Mouse (Mus musculus) heart, adult 18-20 months (tissue): Measurements from ENCODE around the gene Gm17334. TPM values are rescaled to one million over a fixed set of nuclear protein-coding genes. Genes with fewer than 3 reads are reported as not detected.

ENCODE experiments used
- DNase-seq, 2 experiments: peaks; one replicate each; pipeline ENCODE4 v3.0.0; 2021 to 2022; ENCODE audit warnings: mixed read lengths in 1 of 2
- total RNA-seq, 2 experiments: library from RNA; stranded (reverse); gene quantifications; 2 replicates each; pipeline ENCODE4 v1.2.3; 2021

Gene Gm17334
- total RNA-seq, 2 experiments from 2014 or later, result 0.30 TPM; not detected in 1

GRCm38 (mm10) chr11:53796409-53797151 is 23.6 kb upstream of the Gm17334 start:
- DNase-seq, result peak; percentile 82 to 89

- no peak for DNase-seq
Observed at GRCm38 (mm10) chr11:53795813-53796212, 22.8 kb upstream of the Gm17334 start.

DNA sequence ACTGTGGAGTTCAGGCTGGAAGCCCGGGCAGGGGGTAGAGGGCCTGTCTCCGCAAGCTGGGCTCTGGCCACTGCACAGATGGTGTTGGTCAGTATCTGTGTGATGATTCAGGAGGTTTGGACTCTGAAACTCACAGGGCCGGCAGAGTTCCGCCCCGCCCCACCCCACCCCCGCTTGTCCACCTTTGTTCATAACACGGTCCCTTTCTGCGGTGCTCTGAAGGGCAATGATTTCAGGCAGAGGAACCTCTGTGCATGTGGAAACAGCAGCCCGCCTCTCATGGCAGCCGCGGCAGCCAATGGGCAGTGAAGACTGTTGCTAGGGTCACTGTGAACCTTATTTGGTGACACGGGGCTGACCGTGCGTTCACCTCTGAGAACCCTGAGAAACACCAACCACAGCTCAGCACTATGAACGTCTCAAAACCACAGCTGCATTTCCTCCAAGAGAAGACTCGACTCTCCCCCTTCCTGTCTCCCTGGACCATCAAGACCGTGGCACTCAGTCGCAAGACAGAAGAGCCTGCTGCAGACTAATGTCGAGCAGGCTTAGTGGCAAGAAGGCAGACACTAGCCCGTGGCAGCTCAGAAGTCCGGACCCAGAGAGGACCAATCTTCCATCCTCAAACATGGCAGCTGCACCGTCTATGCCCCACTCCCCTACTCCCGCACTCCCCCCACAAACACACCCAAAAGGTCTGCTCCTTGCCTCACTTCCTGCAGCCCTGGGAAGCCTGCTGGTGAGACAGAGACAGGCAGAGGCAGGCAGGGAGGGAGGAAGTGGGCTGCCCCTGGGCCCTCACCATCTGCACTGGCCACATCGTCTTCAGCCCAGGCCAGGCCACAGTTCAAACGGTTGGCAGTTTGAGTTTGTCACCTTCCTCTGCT is 21.9 kb upstream of the Gm17334 start:
- peak; percentile 60 to 70 for DNase-seq

- DNase-seq, result peak in 1 of 2 experiments; percentile 55
Observed at GRCm38 (mm10) chr11:53794015-53794414, 21.0 kb upstream of the Gm17334 start.

GRCm38 (mm10) chr11:53792986-53793385 is 20.0 kb upstream of the Gm17334 start:
- DNase-seq, result peak in 1 of 2 experiments; percentile 47

GRCm38 (mm10) chr11:53789277-53789676 is 16.3 kb upstream of the Gm17334 start:
- DNase-seq, result no peak

GRCm38 (mm10) chr11:53788196-53788595 is 15.2 kb upstream of the Gm17334 start:
- peak; percentile 73 to 91 for DNase-seq

DNA sequence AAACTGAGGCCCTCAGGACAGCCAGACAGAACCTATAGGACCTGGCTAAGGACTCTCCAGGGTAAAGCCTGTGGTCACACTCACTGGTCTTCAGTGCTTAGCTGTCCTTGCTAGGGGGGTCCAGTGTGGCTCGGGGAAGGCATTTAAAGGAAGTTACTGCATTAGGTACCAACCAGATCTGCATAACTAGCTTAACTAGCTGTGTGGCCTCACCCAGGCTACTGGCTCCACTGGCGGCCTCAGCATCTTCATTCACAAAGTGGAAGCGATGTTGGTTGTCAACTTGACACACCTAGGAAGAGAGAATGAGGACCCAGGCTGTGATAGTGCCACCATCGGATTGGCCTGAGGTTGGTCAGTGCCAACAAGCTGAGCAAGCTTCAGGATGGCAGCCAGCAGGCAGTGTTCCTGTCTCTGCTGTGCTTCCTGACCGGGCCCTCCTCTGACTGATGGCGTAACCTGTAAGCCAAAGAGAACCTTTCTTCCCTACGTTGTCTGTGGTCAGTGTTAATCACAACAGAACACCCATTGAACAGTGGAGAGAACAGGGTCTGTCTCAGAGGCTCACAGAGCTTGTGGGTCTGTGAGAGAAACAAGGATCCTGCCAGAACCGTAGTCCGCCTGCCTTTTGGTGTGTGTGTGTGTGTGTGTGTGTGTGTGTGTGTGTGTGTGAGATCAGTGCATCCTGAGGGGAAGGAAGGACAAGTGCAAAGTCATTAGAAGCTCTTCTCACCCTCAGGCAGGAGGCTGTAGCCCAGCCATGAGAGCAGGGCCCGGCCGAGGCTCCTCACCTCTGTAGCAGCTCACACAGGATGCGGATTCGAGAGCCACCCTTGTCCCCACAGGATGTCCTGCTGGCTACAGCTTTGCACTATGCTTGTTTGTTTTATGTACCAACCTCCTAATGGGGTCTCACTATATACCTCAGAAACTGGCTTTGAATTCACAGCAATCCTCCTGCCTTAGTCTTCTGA is 13.4 kb upstream of the Gm17334 start:
- peak; percentile 49 to 68 for DNase-seq

DNA sequence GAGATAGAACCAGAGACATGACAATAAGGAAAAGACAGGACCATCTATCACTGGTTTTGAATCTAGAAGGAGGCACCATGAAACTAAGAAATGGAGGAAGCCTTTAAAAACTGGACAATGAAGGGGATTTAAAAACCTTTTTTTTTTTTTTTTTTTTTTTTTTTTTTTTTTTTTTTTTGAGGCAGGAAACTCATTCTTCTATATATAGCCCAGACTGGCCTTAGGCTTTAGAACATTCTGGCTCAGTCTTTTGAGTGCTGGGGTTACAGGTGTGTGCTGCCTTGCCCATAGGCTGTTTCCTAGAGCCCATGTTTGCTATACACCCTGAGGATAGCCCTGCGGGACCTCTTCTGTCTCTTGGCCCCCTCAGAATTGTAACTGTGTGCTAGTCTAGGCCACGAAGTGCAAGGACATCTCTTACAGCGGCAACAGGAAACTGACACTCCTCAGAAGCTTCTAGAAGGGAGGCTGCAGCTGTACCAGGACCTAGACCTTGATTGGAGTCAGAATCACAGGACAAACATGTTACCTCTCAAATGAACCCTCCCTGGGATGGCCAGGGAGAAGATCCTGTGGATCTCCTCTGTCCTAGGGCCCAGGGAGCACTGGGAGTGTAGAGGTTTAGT is 12.4 kb upstream of the Gm17334 start:
- DNase-seq, result peak in 1 of 2 experiments; percentile 38

DNA sequence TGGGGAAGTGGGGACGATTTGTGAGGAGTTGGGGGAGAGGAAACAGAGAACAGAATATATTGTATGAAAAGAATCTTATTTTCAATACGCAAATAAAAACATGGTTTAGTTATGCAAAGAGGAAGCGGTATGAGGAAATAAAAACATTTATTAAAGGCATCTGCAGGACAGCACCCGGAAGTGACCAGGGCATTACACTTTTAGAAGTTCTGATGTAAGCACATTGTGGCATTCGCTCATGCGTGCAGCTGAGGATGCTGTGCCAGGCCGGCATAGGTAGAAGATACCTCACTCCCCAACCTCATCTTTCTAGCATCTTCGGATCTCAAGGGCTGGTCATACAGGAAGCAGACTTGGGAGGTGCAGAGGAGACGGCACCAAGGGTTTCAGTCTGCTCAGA is 10.3 kb upstream of the Gm17334 start:
- no peak for DNase-seq

DNA sequence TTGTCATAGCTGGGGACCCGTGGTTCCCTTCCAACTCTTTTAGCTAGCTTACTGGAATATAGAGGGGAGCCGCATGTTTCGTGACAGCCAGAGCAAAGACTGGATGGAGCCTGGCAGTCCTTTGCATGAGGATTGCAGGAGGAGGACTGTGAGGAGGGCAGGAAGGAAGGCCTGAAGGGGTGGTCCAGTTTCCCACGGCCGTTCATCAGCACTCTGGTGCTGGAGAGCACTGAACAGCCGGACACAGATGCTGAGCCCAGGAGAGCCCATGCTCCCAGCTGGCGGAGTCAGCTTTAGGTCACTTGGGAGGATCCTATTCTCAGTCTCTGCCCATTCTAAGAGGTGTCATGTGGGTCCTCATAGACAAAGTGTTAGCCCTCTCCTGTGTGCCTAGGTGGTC is 9.0 kb upstream of the Gm17334 start:
- DNase-seq, result peak in 1 of 2 experiments; percentile 42

GRCm38 (mm10) chr11:53781201-53781775 is 8.3 kb upstream of the Gm17334 start:
- no peak for DNase-seq

GRCm38 (mm10) chr11:53780262-53780661 is 7.3 kb upstream of the Gm17334 start:
- no peak for DNase-seq

GRCm38 (mm10) chr11:53779808-53780207 is 6.8 kb upstream of the Gm17334 start:
- no peak for DNase-seq

GRCm38 (mm10) chr11:53778455-53778854 is 5.5 kb upstream of the Gm17334 start:
- DNase-seq, result no peak

DNA sequence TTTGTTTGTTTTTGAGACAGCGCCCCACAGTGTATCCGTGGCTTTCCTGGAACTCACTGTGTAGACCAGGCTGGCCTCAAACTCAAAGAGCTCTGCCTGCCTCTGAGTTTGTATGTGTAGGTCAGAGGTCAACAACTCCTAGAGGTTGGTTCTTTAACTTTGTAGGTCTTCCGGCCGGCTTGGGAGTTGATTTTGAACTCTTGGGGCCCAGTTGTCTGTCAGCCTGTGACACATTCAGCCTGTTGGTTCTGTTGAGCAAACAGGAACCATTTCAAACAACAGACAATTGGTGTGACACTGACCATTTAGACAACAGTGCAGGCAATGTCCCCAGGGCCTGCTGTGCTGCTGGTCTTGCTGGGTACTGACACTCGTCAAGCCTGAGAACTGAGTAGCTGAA is 4.7 kb upstream of the Gm17334 start:
- DNase-seq, result no peak

DNA sequence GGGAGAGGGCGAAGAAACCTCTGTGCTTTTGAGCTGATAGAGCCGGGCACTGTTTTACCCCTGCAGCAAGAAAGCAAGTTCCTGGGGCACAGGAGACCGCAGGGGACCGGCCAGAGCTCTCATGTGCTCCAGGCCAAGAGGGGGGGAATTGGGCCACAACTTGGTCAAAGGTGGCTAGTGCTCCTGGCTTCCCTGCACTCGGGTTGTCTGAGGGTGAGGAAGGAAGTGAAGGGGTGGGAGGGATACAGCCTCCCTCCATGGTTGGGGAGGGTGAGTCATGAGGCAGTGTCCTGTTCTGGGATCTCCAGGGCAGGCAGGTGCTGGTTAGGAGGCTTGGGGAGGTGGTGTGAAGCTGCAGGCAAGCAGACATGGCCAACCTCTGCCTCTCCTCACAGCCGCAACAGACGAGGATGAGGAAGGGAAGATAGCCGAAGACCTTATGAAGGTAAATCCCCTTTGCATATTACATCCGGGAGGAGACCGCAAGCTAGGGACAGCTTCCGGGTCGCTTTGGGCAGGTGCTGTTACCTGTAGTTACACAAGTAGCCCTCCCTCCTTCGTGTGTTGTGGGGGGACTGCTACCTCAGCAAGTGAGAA is 1.8 kb upstream of the Gm17334 start:
- peak; percentile 17 to 64 for DNase-seq

DNA sequence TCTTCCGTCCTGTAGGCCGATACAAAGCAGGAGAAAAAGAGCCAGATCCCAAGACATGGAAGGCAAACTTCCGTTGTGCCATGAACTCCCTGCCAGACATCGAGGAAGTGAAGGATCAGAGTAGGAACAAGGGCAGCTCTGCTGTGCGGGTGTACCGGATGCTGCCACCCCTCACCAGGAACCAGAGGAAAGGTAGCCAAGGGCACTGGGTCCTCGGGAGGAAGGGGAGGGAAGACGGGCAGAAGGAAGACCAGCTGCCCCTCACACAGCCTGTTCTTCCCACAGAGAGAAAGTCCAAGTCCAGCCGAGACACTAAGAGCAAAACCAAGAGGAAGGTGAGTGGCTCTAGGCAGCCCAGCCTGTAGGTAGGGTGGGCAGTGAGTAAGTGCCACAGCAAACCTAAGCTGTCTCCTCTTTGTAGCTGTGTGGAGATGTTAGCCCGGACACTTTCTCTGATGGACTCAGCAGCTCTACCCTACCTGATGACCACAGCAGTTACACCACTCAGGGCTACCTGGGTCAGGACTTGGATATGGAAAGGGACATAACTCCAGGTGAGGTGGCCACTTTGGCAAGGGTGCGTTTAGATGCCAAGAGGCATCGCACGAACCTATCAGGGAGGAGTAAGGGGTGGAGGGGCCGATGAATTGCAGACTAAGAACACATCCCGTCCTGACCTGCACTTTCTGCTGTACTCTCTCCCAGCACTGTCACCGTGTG is 814 bp upstream of the Gm17334 start:
- peak in 1 of 2 experiments; percentile 6 for DNase-seq

DNA sequence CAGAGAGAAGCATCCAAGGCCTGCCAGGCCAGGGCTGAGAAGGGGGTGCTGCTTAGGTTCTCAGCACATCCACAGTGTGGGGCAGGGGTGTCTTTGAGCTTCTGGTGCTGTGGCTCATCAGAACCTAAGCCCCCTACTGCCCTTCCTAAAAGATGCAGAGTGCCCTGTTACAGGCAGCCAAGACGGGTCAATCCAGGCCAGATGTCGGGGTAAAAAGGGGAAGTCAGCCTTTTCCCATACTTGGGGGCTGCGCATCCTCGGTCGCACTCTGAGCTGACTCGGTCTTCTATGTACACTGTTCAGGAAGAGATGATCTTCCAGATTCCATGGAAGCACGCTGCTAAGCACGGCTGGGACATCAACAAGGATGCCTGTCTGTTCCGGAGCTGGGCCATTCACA is 451 bp downstream of the Gm17334 start:
- DNase-seq, result peak in 1 of 2 experiments; percentile 21
